Comparison of ENCODE assay signal across 13 mouse cellular contexts in the genomic region with DNA sequence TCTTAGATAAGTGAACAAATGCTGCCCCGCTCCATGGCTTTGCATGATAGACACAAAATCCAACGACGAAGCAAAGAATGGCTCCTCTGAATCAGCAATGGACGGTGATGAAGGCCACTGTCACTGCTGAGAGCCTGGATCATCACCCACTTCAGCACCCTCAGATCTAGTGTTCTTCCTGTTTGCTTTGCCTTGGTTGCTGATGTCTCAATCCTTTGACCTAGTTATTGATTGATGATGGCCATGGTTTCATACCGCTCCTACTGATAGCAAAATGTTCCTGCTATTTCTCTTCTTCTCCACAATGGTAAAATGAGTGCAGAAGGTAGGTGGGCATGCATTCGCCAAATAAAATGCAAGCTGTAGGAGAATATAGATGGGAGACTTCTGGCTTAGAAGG.
"Had no signal": no experiment of that assay in that cellular context is flagged by ENCODE, and none has a peak within 500 bp of the region (broad histone marks: within the 10 kb centered on the region; RNA-seq: fewer than 3 reads in every experiment).

No protein-coding gene starts in this region.

- H3K9ac ChIP-seq: limb, embryonic 15.5 days; lung, embryonic 14.5 days; neural tube, embryonic 12.5 days had no signal

- H3K27ac ChIP-seq: kidney, postnatal 0 days; limb, embryonic 15.5 days; midbrain, embryonic 10.5 days; neural tube, embryonic 12.5 days; stomach, postnatal 0 days had no signal

- H3K4me1 ChIP-seq: limb, embryonic 15.5 days; neural tube, embryonic 12.5 days had no signal

- H3K4me2 ChIP-seq: limb, embryonic 15.5 days; lung, embryonic 14.5 days; neural tube, embryonic 12.5 days had no signal

- DNase-seq: kidney, adult 11 months; kidney, postnatal 36 days; lung, embryonic 14.5 days; lung, postnatal 10 days; lung, postnatal 4 days; midbrain, embryonic 14.5 days; thymus, postnatal 4 days had no signal

- H3K9me3 ChIP-seq: limb, embryonic 15.5 days; midbrain, embryonic 10.5 days; neural tube, embryonic 12.5 days had no signal

- H3K4me3 ChIP-seq: limb, embryonic 15.5 days; midbrain, embryonic 10.5 days; myocyte; neural tube, embryonic 12.5 days had no signal

- H3K27me3 ChIP-seq: limb, embryonic 15.5 days; neural tube, embryonic 12.5 days had no signal

- H3K36me3 ChIP-seq: limb, embryonic 15.5 days; midbrain, embryonic 10.5 days; neural tube, embryonic 12.5 days had no signal
